In genomic region chr8:120083261-120083660, GRCm38 (mm10) we compare ENCODE assay signal across 19 mouse cellular contexts. TPM values are rescaled to one million over a fixed set of nuclear protein-coding genes. Genes with fewer than 3 reads are reported as not detected.
DNase-seq lines count a peak whose midpoint lies in the region; ATAC-seq lines count a peak whose summit lies in the region.
"Had no signal": no experiment of that assay in that cellular context is flagged by ENCODE, and none has a peak within 500 bp of the region (broad histone marks: within the 10 kb centered on the region; RNA-seq: fewer than 3 reads in every experiment).

No protein-coding gene starts in this region.

- ATAC-seq in hindbrain, embryonic 15.5 days (ENCODE audit: low FRiP score, low read depth), result 0 out of 2 replicates have a peak, but pooled peaks have one; percentile 17
- ATAC-seq in hindbrain, embryonic 11.5 days (ENCODE audit: low FRiP score), result no peak
- ATAC-seq: intestine, postnatal 0 days; midbrain, embryonic 16.5 days had no signal

- no peaks in the 10 kb centered on the region for H3K27me3 ChIP-seq in hindbrain, embryonic 15.5 days
- H3K27me3 ChIP-seq in hindbrain, embryonic 11.5 days (ENCODE audit: control insufficient read depth, insufficient read depth, low read length), result no peaks in the 10 kb centered on the region
- H3K27me3 ChIP-seq: CH12.LX; embryonic facial prominence, embryonic 13.5 days; limb, embryonic 13.5 days had no signal

- no peaks in the 10 kb centered on the region for H3K4me1 ChIP-seq in hindbrain, embryonic 15.5 days (replicated peaks)
- no peaks in the 10 kb centered on the region for H3K4me1 ChIP-seq in hindbrain, embryonic 11.5 days (replicated peaks; ENCODE audit: control insufficient read depth, insufficient read depth, low read length)
- H3K4me1 ChIP-seq: embryonic facial prominence, embryonic 13.5 days; hindbrain, embryonic 10.5 days; limb, embryonic 13.5 days had no signal

- 83% methylated on average over 8 of the region's 8 CpGs for WGBS in hindbrain, embryonic 15.5 days
- 97% methylated on average over 8 of the region's 8 CpGs for WGBS in hindbrain, embryonic 11.5 days

- no peaks in the 10 kb centered on the region for H3K9me3 ChIP-seq in hindbrain, embryonic 15.5 days
- H3K9me3 ChIP-seq in hindbrain, embryonic 11.5 days (ENCODE audit: control insufficient read depth, low read length), result no peaks in the 10 kb centered on the region
- H3K9me3 ChIP-seq: embryonic facial prominence, embryonic 13.5 days; hindbrain, embryonic 10.5 days; limb, embryonic 13.5 days had no signal

- H3K4me3 ChIP-seq in hindbrain, embryonic 15.5 days, result no peak overlapping the region
- no peak overlapping the region for H3K4me3 ChIP-seq in hindbrain, embryonic 11.5 days (ENCODE audit: low read depth, low read length)
- H3K4me3 ChIP-seq: embryonic facial prominence, embryonic 13.5 days; hindbrain, embryonic 10.5 days; limb, embryonic 13.5 days had no signal

- peaks cover 55% of the 10 kb centered on the region for H3K36me3 ChIP-seq in hindbrain, embryonic 15.5 days
- H3K36me3 ChIP-seq in hindbrain, embryonic 11.5 days (ENCODE audit: control insufficient read depth, insufficient read depth, low read length), result peaks cover 15% of the 10 kb centered on the region

- DNase-seq in adrenal gland, postnatal 25 days, result peak; percentile 48
- DNase-seq in adrenal gland, adult 2 months, result no peak
- no peak for DNase-seq in hindbrain, embryonic 11.5 days (ENCODE audit: low spot score)
- DNase-seq in right cerebral cortex, postnatal 4 days, result peak; percentile 55
- no peak for DNase-seq in right cerebral cortex, postnatal 25 days
- DNase-seq in adipocyte (ENCODE audit: low spot score), result no peak
- DNase-seq in kidney, adult 11 months, result no peak
- DNase-seq: right cerebral cortex, adult 18-20 months; spleen, adult 18-20 months; thymus, adult 18-20 months had no signal

- no peak overlapping the region for H3K27ac ChIP-seq in hindbrain, embryonic 15.5 days (replicated peaks)
- H3K27ac ChIP-seq in hindbrain, embryonic 11.5 days (ENCODE audit: low read depth, low read length), result no peak overlapping the region
- H3K27ac ChIP-seq: embryonic facial prominence, embryonic 13.5 days; hindbrain, embryonic 10.5 days; kidney, postnatal 0 days; limb, embryonic 13.5 days; liver, embryonic 14.5 days had no signal

- no peak overlapping the region for H3K9ac ChIP-seq in hindbrain, embryonic 15.5 days
- H3K9ac ChIP-seq in hindbrain, embryonic 11.5 days (ENCODE audit: low read depth, low read length), result no peak overlapping the region
- H3K9ac ChIP-seq: embryonic facial prominence, embryonic 13.5 days; limb, embryonic 13.5 days; liver, embryonic 14.5 days had no signal

- H3K4me2 ChIP-seq in hindbrain, embryonic 15.5 days, result no peak overlapping the region
- H3K4me2 ChIP-seq in hindbrain, embryonic 11.5 days (replicated peaks; ENCODE audit: low read depth, low read length), result no peak overlapping the region
- H3K4me2 ChIP-seq: embryonic facial prominence, embryonic 13.5 days; limb, embryonic 13.5 days had no signal

RNA-seq across cellular contexts. Expression of gene Zdhhc7, which starts 18.0 kb away (rescaled TPM):
- 58.5 and 60.1 TPM in 2 replicates for total RNA-seq in adrenal gland, postnatal 25 days (2021)
- total RNA-seq in adrenal gland, adult 2 months (2021), result 10 to 100 TPM; 41.2 to 55.9 TPM
- polyA plus RNA-seq in adrenal gland, adult 2 months (2012; rRNA removed), result 104 and 124 TPM in 2 replicates
- polyA plus RNA-seq in hindbrain, embryonic 15.5 days (2015; fragmentation: Nextera tagmentation; extraction: Ambion mirVana), result 28.8 and 30.7 TPM in 2 replicates
- polyA plus RNA-seq in hindbrain, embryonic 11.5 days (2014; fragmentation: Nextera tagmentation; extraction: Ambion mirVana), result 24.6 and 25.2 TPM in 2 replicates

RNA-seq across cellular contexts. Expression of gene 6430548M08Rik, which starts 30.7 kb away (rescaled TPM):
- 111 and 165 TPM in 2 replicates for total RNA-seq in adrenal gland, postnatal 25 days (2021)
- total RNA-seq in adrenal gland, adult 2 months (2021), result 100 to 1,000 TPM in 1 of 2 experiments, 10 to 100 TPM in 1; 98.5 to 118 TPM
- 107 and 149 TPM in 2 replicates for polyA plus RNA-seq in adrenal gland, adult 2 months (2012; rRNA removed)
- 30.9 and 36.8 TPM in 2 replicates for polyA plus RNA-seq in hindbrain, embryonic 15.5 days (2015; fragmentation: Nextera tagmentation; extraction: Ambion mirVana)
- polyA plus RNA-seq in hindbrain, embryonic 11.5 days (2014; fragmentation: Nextera tagmentation; extraction: Ambion mirVana), result 9.8 and 11.2 TPM in 2 replicates

Comparison
In these comparisons a context has a peak if more than half of its experiments do, and no peak if none do; other contexts are left out.
1. DNase-seq: peak in adrenal gland, postnatal 25 days (single experiment) and right cerebral cortex, postnatal 4 days (single experiment); none in adrenal gland, adult 2 months (single experiment), hindbrain, embryonic 11.5 days (single experiment), right cerebral cortex, postnatal 25 days (single experiment), adipocyte (single experiment) and kidney, adult 11 months (single experiment).